Mouse (Mus musculus) embryonic facial prominence, embryonic 11.5 days (tissue): ENCODE data around the gene Nmt1. TPM values are rescaled to one million over a fixed set of nuclear protein-coding genes. Genes with fewer than 3 reads are reported as not detected.

ENCODE experiments used
- ATAC-seq: fragments of 200-750 bp; cut with Nextera tagmentation; replicated peaks from 2 replicates; pipeline ENCODE4 v1.8.0; 2017; ENCODE audit warnings: low read depth; ENCODE audit not compliant: insufficient number of reproducible peaks, low FRiP score, low TSS enrichment
- DNase-seq: peaks from one replicate; pipeline ENCODE4 v3.0.0-alpha.2; 2015; ENCODE audit warnings: low spot score
- H3K27ac ChIP-seq: fragments of 300-500 bp; sonication (generic); replicated peaks from 2 replicates; pipeline ENCODE4 v1.5.1; 2014; ENCODE audit warnings: mild to moderate bottlenecking, low read depth, low read length, control low read depth
- H3K27me3 ChIP-seq: fragments of 300-500 bp; sonication (generic); 2 replicates; pipeline ENCODE4 v1.6.1; 2014; ENCODE audit warnings: mild to moderate bottlenecking, low read length, moderate library complexity, mixed read lengths; ENCODE audit not compliant: control insufficient read depth, insufficient read depth
- H3K36me3 ChIP-seq: fragments of 300-500 bp; sonication (generic); replicated peaks from 2 replicates; pipeline ENCODE4 v1.6.1; 2014; ENCODE audit warnings: low read depth, mild to moderate bottlenecking, low read length, moderate library complexity, mixed read lengths; ENCODE audit not compliant: control insufficient read depth, insufficient read depth
- H3K4me1 ChIP-seq: fragments of 300-500 bp; sonication (generic); 2 replicates; pipeline ENCODE4 v1.6.1; 2014; ENCODE audit warnings: low read length, mixed read lengths; ENCODE audit not compliant: control insufficient read depth, insufficient read depth
- H3K4me2 ChIP-seq: fragments of 300-500 bp; sonication (generic); 2 replicates; pipeline ENCODE4 v1.6.1; 2014; ENCODE audit warnings: low read depth, mild to moderate bottlenecking, control low read depth, low read length, moderate library complexity
- H3K4me3 ChIP-seq: fragments of 300-500 bp; sonication (generic); 2 replicates; pipeline ENCODE4 v1.5.1; 2014; ENCODE audit warnings: low read depth, low read length, control low read depth
- H3K9ac ChIP-seq: fragments of 300-500 bp; sonication (generic); replicated peaks from 2 replicates; pipeline ENCODE4 v1.6.1; 2014; ENCODE audit warnings: mild to moderate bottlenecking, control low read depth, low read length
- H3K9me3 ChIP-seq: fragments of 300-500 bp; sonication (generic); replicated peaks from 2 replicates; pipeline ENCODE4 v1.6.1; 2016; ENCODE audit warnings: mild to moderate bottlenecking, low read length, inconsistent platforms, mixed read lengths; ENCODE audit not compliant: control insufficient read depth
- WGBS: fragments of 180-500 bp; shearing (Covaris S2); extraction: QIAGEN DNeasy Blood & Tissue Kit; methylation state at CpG from one replicate; pipeline ENCODE4 v1.1.7; 2014; 5-methylcytosine and 5-hydroxymethylcytosine counted together
- polyA plus RNA-seq: library from polyadenylated mRNA; unstranded; fragments of >200 nt; fragmentation: Nextera tagmentation; extraction: Ambion mirVana; gene quantifications from 2 replicates; pipeline ENCODE4 v1.2.1, GENCODE M21; 2014

Gene Nmt1
- polyA plus RNA-seq, 1 experiment from 2014 or later = 48.6 TPM

DNA sequence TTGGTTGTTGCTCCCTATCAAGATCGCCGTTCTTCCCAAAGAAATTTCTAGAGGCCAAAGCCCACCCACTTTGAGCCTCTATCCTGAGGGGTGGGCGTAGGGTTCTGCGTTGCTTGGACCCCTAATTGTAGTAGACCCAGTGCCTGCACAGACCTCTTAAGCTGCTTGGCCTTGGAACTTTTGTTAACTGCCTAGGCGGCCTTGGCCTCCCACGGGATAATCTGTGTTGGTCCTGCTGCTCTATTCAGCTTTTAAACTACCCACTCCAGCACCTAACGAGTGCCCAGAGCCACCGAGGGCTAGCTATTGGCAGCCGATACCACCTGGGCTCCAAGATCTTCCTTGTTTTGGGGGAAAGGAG is 84.5 kb downstream of the Nmt1 start:
- no peak for ATAC-seq
- H3K4me2 ChIP-seq = peak overlapping the region; percentile 65
- peaks cover 8% of the 10 kb centered on the region; the same call in 1 of the 2 replicates for H3K4me1 ChIP-seq

GRCm38 (mm10) chr11:103113005-103113404 is 85.0 kb downstream of the Nmt1 start:
- H3K27ac ChIP-seq = no peak overlapping the region
- DNase-seq (no peak), ATAC-seq (no peak)
- WGBS = 33% methylated on average over 12 of the region's 12 CpGs
- H3K9me3 ChIP-seq = no peaks in the 10 kb centered on the region
- no peak overlapping the region for H3K4me2 ChIP-seq
- peaks cover 8% of the 10 kb centered on the region; the same call in 1 of the 2 replicates for H3K4me1 ChIP-seq
- H3K4me3 ChIP-seq = no peak overlapping the region
- peaks cover 3% of the 10 kb centered on the region; the same call in 1 of the 2 replicates for H3K27me3 ChIP-seq
- no peak overlapping the region for H3K9ac ChIP-seq
- no peaks in the 10 kb centered on the region for H3K36me3 ChIP-seq

More for the DNA sequence above, 84.5 kb downstream of the Nmt1 start:
- Histone ChIP-seq H3K4me3 (peak overlapping the region; percentile 28), H3K9ac (peak overlapping the region; percentile 49), H3K27ac (no peak overlapping the region; the same call in 1 of the 2 replicates), H3K27me3 (peaks cover 3% of the 10 kb centered on the region; the same call in 1 of the 2 replicates), H3K36me3 (no peaks in the 10 kb centered on the region), H3K9me3 (no peaks in the 10 kb centered on the region)
- WGBS = 11% methylated on average over 9 of the region's 9 CpGs
- DNase-seq = no peak

DNA sequence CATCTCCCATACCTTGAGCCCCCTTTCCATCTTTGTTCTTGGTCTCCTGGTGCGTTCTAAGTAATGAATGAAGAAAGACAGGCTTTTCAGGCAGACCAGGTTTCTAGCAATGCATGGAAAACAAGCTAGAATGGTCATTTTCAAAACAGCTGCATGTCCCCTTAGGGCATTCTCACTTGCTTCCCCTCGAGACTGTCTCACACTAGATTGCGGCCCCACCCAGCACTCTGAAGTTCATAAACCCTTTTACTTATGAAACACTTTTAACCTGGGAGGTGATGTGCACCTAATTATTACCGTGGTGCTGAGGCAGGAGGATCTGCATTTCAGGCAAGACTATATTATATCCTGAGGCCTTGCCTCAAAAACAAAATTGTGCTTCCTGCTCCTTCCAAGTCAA is 85.8 kb downstream of the Nmt1 start:
- WGBS = 69% methylated on average over 4 of the region's 4 CpGs
- H3K9ac ChIP-seq = no peak overlapping the region
- H3K27me3 ChIP-seq = peaks cover 3% of the 10 kb centered on the region; the same call in 1 of the 2 replicates
- H3K4me2 ChIP-seq = no peak overlapping the region
- ATAC-seq = no peak
- no peak overlapping the region for H3K4me3 ChIP-seq
- no peaks in the 10 kb centered on the region for H3K36me3 ChIP-seq
- no peak for DNase-seq
- no peaks in the 10 kb centered on the region for H3K9me3 ChIP-seq
- H3K27ac ChIP-seq = no peak overlapping the region
- peaks cover 8% of the 10 kb centered on the region; the same call in 1 of the 2 replicates for H3K4me1 ChIP-seq

GRCm38 (mm10) chr11:103114270-103114943 is 86.4 kb downstream of the Nmt1 start:
- H3K9ac ChIP-seq = peak overlapping the region; percentile 88
- DNase-seq (no peak), ATAC-seq (no peak)
- H3K27me3 ChIP-seq = peaks cover 3% of the 10 kb centered on the region; the same call in 1 of the 2 replicates
- H3K4me3 ChIP-seq = peak overlapping the region; percentile 56
- H3K4me1 ChIP-seq = peaks cover 8% of the 10 kb centered on the region; the same call in 1 of the 2 replicates
- WGBS = 91% methylated on average over 11 of the region's 11 CpGs
- peak overlapping the region; percentile 78 for H3K4me2 ChIP-seq
- no peaks in the 10 kb centered on the region for H3K36me3 ChIP-seq
- H3K27ac ChIP-seq = peak overlapping the region; percentile 72
- H3K9me3 ChIP-seq = no peaks in the 10 kb centered on the region

DNA sequence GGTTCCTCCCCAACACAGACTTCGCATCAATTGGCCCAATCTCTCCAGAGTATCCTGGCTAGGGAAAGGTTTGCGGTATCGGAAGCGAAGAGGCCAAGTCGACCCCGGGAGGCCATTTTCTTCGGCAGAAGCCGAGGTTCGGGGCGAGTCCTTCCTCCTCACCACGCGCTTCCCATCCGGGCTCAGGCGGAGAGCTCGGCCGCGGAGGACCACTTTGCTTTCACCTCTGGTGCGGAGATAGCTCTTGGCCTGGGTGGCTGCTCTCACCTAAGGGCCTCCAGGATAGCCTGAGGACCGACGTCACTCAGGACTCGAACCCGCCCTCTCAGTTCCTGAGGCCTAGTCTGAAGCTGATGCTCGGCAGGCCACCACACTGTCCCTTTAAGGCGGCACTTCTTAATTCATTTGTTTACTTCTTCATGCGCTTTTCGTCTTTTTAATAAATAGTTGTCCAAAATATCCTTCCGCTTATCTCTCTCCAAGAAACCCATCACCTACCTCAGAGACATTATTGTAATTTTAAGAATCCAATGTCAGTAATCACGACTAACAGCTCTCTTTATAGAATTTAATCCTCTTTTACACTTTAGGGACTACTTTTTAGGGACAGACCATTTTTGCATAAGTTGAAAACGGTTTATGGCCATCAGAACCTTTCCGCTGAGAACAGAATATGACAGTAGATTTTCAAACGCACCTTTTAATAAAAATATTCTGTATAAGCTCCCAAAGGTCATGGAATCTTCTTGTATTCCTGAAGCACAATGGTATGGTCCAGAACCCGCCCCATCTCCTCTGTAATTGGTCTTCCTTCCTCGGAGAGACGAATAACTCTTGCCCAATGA is 87.4 kb downstream of the Nmt1 start:
- Histone ChIP-seq H3K36me3 (no peaks in the 10 kb centered on the region), H3K27me3 (peaks cover 3% of the 10 kb centered on the region; the same call in 1 of the 2 replicates), H3K9me3 (no peaks in the 10 kb centered on the region), H3K4me2 (peak overlapping the region; percentile 78), H3K9ac (peak overlapping the region; percentile 88), H3K27ac (peak overlapping the region; percentile 72), H3K4me3 (peak overlapping the region; percentile 56), H3K4me1 (peaks cover 8% of the 10 kb centered on the region; the same call in 1 of the 2 replicates)
- under 1% methylated on average over 34 of the region's 34 CpGs for WGBS
- ATAC-seq (peak; percentile 74), DNase-seq (peak; percentile 87)

GRCm38 (mm10) chr11:103116008-103116818 is 88.2 kb downstream of the Nmt1 start, which contains the start of gene Hexim1:
Gene Hexim1 (plus strand): TSS chr11:103116231.
- peak within 1 kb of the TSS; percentile 62 for H3K4me3 ChIP-seq
- ATAC-seq (peak; percentile 94), DNase-seq (peak; percentile 100)
- H3K9ac ChIP-seq = peak within 1 kb of the TSS; percentile 88
- H3K4me2 ChIP-seq = peak within 1 kb of the TSS; percentile 81
- H3K36me3 ChIP-seq = no peaks in the 10 kb centered on the region
- H3K9me3 ChIP-seq = no peaks in the 10 kb centered on the region
- H3K27ac ChIP-seq = peak within 1 kb of the TSS; percentile 72
- under 1% methylated on average over 53 of the region's 53 CpGs for WGBS
- H3K27me3 ChIP-seq = peaks cover 2% of the 10 kb centered on the region; the same call in 1 of the 2 replicates
- peaks cover 8% of the 10 kb centered on the region; the same call in 1 of the 2 replicates for H3K4me1 ChIP-seq

- DNase-seq (peak; percentile 76), ATAC-seq (no peak)
- peak overlapping the region; percentile 71 for H3K9ac ChIP-seq
- H3K36me3 ChIP-seq = no peaks in the 10 kb centered on the region
- H3K27me3 ChIP-seq = no peaks in the 10 kb centered on the region; the same call in 1 of the 2 replicates
- H3K9me3 ChIP-seq = no peaks in the 10 kb centered on the region
- H3K4me1 ChIP-seq = peaks cover 2% of the 10 kb centered on the region; the same call in 1 of the 2 replicates
- peak overlapping the region; percentile 81 for H3K4me2 ChIP-seq
- WGBS = under 1% methylated on average over 35 of the region's 35 CpGs
- H3K27ac ChIP-seq = no peak overlapping the region
- H3K4me3 ChIP-seq = peak overlapping the region; percentile 62
Observed at GRCm38 (mm10) chr11:103116959-103117590, 89.1 kb downstream of the Nmt1 start.
